Mouse (Mus musculus): ENCODE measurements around the gene Rab3gap1.

DNA sequence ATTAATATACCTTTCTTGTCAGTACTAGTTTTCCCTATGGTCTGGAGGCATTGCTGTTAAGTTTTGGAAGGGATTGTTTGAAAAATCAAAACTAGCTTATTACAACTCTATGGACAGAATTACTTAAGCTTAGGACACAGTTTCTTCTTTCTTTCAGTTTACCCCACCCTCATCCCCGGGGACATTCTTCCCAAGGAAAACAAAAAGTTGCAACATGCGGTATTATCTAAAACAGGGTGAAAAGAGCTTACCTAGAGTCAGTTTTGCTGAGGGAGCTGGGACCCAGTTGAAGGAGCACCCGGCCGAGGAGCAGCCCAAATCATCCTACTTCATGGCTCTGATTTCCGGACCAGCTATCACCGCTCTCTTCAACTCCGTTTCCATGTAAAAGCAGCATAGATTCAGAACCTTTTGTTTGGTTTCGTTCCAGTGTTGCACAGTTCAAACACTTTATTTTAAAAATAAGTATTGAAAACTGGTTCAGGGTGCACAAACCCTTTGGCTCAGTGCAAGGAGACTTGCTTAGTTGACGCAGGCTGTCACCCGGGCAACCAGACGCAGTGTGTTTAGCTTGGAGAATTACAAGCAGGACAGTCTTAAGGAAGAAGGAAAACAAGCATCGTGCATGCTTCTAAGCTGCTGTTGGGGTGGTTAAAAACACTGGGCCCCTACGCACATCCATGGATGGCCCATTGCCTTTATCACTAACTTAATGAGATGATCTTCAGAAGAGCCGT, 13.9 kb upstream of the Rab3gap1 start, which contains the start of gene Map3k19:
- TF ChIP-seq POLR2A (IDR thresholded peaks at IDR 0.05; ENCODE audit: borderline replicate concordance, insufficient read depth, low read length) (no peak), CTCF (IDR thresholded peaks at IDR 0.05; ENCODE audit: borderline replicate concordance, insufficient read depth, low read depth, low read length) (no peak)
